Mouse (Mus musculus): ENCODE results near the gene Mrpl48. TPM values are rescaled to one million over a fixed set of nuclear protein-coding genes. Genes with fewer than 3 reads are reported as not detected.
A peak's percentile ranks its signal among the peaks of the same experiment; 100 is the strongest.

Mrpl48 gene
- polyA plus RNA-seq, 1 experiment from 2014 or later = 81.5 TPM

DNA sequence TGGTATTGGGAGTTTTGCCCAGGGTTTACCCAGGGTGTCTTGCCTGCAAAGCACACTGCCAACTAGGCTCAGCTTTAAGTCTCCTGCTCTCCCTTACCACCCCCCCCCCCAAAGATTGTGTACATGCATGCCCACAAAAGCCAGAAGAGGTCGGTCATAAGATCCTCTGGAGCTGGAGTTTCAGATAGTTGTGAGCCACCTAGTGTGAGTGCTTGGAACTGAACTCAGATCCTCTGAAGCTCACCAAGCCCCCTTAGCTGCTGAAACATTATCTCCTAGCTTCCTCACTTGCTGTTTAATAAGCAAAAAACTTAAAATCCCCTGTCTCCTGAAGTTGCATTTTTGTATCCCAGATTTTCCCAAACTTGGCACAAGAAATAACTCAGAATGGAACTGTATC lies 29.6 kb upstream of the Mrpl48 start:
- Histone ChIP-seq H3K27ac (ENCODE audit: low read length) (no peak overlapping the region), H3K4me2 (replicated peaks; ENCODE audit: low read depth, low read length) (no peak overlapping the region), H3K27me3 (ENCODE audit: insufficient read depth, low read length) (no peaks in the 10 kb centered on the region), H3K4me1 (ENCODE audit: insufficient read depth, low read length) (no peaks in the 10 kb centered on the region), H3K36me3 (ENCODE audit: insufficient read depth, low read length) (peaks cover 12% of the 10 kb centered on the region), H3K9ac (replicated peaks; ENCODE audit: low read length) (no peak overlapping the region), H3K4me3 (ENCODE audit: low read length) (no peak overlapping the region), H3K9me3 (ENCODE audit: low read length) (no peaks in the 10 kb centered on the region)
- 0% methylated on average over 1 of the region's 1 CpGs for WGBS
- ATAC-seq (ENCODE audit: low FRiP score, low TSS enrichment) = no peak

DNA sequence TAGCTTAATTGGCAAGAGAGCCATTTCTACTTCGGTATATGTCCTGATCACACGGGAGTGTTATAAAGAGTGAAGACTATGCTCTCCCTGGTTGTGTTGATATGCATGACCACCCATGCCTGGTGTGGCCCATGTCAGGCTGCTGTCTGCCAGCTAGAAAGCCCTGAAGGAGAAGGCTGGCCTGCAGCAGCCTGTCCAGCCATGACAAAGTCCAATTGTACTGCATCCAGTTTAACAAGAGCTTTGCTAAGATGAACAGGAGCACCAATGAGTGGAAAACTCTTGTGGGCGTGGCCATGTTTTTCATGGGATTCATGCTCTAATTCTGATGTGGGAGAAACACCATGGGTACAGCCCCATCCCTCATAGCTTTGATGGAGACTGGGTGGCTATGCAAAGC lies 16.4 kb upstream of the Mrpl48 start:
- no peaks in the 10 kb centered on the region for H3K9me3 ChIP-seq (ENCODE audit: low read length)

DNA sequence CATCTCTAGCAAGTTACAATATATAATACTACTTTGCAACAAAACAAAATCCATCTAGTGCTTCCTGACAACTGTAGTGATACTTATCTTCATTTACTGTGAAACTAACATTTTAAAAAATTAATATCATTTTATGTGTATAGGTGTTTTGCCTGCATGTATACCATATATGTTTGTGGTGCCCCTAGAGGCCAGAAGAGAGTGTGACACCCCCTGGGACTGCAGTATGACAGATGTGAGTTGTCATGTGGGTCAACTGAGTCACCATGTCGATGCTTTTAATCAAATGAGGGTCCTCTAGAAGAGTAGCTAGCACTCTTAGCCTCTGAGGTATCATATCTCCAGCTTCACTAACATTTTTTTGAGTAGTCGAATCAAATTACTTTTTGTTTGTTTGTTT lies 14.2 kb upstream of the Mrpl48 start:
- no peak overlapping the region for H3K4me2 ChIP-seq (replicated peaks; ENCODE audit: low read depth, low read length)
- ATAC-seq (ENCODE audit: low FRiP score, low TSS enrichment) = no peak
- no peak overlapping the region for H3K4me3 ChIP-seq (ENCODE audit: low read length)
- no peaks in the 10 kb centered on the region for H3K36me3 ChIP-seq (ENCODE audit: insufficient read depth, low read length)
- H3K27me3 ChIP-seq (ENCODE audit: insufficient read depth, low read length) = no peaks in the 10 kb centered on the region
- WGBS = 81% methylated on average over 2 of the region's 2 CpGs
- H3K4me1 ChIP-seq (ENCODE audit: insufficient read depth, low read length) = peaks cover 8% of the 10 kb centered on the region; the same call in 1 of the 2 replicates
- H3K9ac ChIP-seq (replicated peaks; ENCODE audit: low read length) = no peak overlapping the region
- no peak overlapping the region for H3K27ac ChIP-seq (ENCODE audit: low read length)
- H3K9me3 ChIP-seq (ENCODE audit: low read length) = no peaks in the 10 kb centered on the region

More for the DNA sequence above, 16.4 kb upstream of the Mrpl48 start:
- Histone ChIP-seq H3K4me3 (ENCODE audit: low read length) (no peak overlapping the region), H3K4me2 (replicated peaks; ENCODE audit: low read depth, low read length) (no peak overlapping the region), H3K27me3 (ENCODE audit: insufficient read depth, low read length) (no peaks in the 10 kb centered on the region), H3K4me1 (ENCODE audit: insufficient read depth, low read length) (peaks cover 8% of the 10 kb centered on the region; the same call in 1 of the 2 replicates), H3K36me3 (ENCODE audit: insufficient read depth, low read length) (no peaks in the 10 kb centered on the region), H3K9ac (replicated peaks; ENCODE audit: low read length) (no peak overlapping the region), H3K27ac (ENCODE audit: low read length) (no peak overlapping the region)
- WGBS = 44% methylated on average over 3 of the region's 3 CpGs
- ATAC-seq (ENCODE audit: low FRiP score, low TSS enrichment) = peak; percentile 87

DNA sequence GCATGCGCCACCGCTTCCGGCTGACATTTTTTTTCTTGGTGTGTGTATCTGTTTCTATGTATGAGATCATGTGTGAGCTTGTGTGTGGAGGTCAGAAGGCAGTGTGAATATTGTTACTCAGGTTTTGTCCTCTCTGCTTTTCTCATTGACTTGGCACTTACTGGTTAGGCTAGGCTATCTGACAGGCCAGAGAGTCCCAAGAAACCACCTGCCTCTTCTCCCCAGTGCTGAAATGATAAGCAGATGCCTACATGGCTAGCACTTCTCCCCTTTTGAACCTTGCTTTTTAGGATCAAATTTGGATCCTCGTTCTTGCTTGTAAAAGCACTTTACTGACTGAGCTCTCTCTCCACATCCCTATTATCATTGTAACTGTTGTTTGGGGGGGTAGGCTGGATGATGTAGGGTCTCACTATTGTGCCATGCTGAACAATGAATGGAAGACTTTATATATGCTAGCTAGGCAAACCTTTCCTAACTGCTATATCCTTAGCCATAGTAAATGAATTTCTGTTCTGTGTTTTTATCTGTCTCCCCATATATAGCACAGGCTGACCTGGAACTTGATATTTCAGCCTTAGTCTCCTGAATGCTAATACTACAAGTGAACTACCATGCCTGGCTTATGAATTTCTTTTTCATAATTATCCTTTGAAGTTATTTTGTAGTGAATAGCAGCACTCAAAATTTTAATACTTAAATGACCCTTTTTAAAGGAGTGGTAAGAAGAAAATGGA lies 8.2 kb upstream of the Mrpl48 start:
- Histone ChIP-seq H3K27me3 (ENCODE audit: insufficient read depth, low read length) (no peaks in the 10 kb centered on the region), H3K9me3 (ENCODE audit: low read length) (no peaks in the 10 kb centered on the region), H3K4me3 (ENCODE audit: low read length) (no peak overlapping the region), H3K4me1 (ENCODE audit: insufficient read depth, low read length) (no peaks in the 10 kb centered on the region), H3K36me3 (ENCODE audit: insufficient read depth, low read length) (no peaks in the 10 kb centered on the region), H3K9ac (replicated peaks; ENCODE audit: low read length) (no peak overlapping the region), H3K27ac (ENCODE audit: low read length) (no peak overlapping the region), H3K4me2 (replicated peaks; ENCODE audit: low read depth, low read length) (no peak overlapping the region)
- WGBS = 88% methylated on average over 4 of the region's 4 CpGs
- ATAC-seq (ENCODE audit: low FRiP score, low TSS enrichment) = no peak

DNA sequence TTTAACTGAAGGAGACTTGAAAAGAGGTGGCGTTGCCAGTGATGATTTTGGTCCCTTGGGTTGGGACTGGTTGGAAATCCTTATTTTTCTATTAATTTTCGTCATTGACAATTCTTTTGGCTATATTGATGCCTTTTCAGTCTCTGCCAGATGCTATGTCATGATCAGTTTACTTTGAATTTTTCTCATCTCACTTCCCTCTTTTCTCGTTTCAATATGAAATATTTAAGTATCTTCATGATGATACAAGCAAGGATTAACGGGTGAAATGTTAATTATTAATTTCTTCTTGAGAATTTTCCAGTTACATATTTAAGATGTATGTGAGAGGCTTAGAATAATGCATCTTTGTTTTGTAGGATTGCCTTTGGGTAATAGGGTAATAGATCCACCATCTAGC lies 809 bp upstream of the Mrpl48 start:
- Histone ChIP-seq H3K27ac (ENCODE audit: low read length) (peak overlapping the region; percentile 98), H3K9me3 (ENCODE audit: low read length) (no peaks in the 10 kb centered on the region), H3K4me1 (ENCODE audit: insufficient read depth, low read length) (peaks cover 13% of the 10 kb centered on the region), H3K4me3 (ENCODE audit: low read length) (peak overlapping the region; percentile 100), H3K9ac (replicated peaks; ENCODE audit: low read length) (peak overlapping the region; percentile 98), H3K27me3 (ENCODE audit: insufficient read depth, low read length) (no peaks in the 10 kb centered on the region), H3K36me3 (ENCODE audit: insufficient read depth, low read length) (no peaks in the 10 kb centered on the region), H3K4me2 (replicated peaks; ENCODE audit: low read depth, low read length) (peak overlapping the region; percentile 67)
- 14% methylated on average over 4 of the region's 4 CpGs for WGBS
- ATAC-seq (ENCODE audit: low FRiP score, low TSS enrichment) = no peak

DNA sequence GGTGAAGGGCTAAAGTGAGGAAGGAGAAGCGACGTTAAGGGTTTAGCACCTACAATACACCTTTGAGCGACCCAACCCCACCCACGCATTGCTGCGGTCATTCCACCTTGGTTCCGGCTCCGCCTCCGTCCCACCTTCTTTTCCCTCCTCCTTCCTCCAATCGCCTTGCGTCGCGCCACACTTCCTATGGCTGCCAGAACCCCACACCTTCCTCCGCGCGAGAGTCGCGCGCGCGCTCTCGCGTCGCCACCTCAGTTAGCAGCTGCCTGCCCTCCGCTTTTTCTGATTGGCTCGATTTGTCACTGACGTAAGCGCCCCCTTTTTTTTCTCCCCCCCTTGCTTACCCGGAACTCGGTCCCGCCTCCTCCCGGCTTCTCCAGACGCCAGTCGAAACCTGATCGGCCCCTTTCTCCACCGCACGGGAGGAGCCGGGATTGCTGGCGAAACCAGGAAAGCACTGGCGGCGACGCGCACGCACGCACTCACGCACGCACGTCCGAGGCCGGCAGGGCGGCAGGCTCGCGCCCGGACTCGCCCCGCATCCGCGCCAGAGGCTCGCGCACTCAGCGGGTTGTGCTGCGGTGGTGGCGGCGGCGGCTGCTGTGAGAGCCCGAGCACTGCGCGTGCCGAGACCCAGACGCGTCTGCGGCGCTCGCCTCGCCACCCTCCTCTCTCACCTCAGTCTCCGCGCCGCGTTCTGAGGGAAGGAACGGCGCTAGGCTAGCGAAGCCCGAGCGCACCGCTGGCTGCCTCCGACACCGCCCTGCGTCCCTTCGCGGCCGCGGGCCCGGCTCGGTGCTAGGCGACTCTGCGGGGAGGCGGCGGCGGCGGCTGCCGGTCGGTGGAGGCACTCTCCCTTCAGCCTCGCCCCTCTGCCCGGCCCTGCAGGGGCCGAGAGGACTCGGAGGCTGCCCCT lies 629 bp downstream of the Mrpl48 start, which contains the start of gene Rab6a:
TSS of gene Rab6a (plus strand) at position 197 of the 916 bp plus-strand sequence.
- under 1% methylated on average over 104 of the region's 105 CpGs for WGBS
- Histone ChIP-seq H3K9me3 (ENCODE audit: low read length) (no peaks in the 10 kb centered on the region), H3K4me1 (ENCODE audit: insufficient read depth, low read length) (peaks cover 13% of the 10 kb centered on the region), H3K27me3 (ENCODE audit: insufficient read depth, low read length) (no peaks in the 10 kb centered on the region), H3K4me2 (replicated peaks; ENCODE audit: low read depth, low read length) (peak within 1 kb of the TSS; percentile 81), H3K27ac (ENCODE audit: low read length) (peak within 1 kb of the TSS; percentile 98), H3K9ac (replicated peaks; ENCODE audit: low read length) (peak within 1 kb of the TSS; percentile 98), H3K4me3 (ENCODE audit: low read length) (peak within 1 kb of the TSS; percentile 100), H3K36me3 (ENCODE audit: insufficient read depth, low read length) (no peaks in the 10 kb centered on the region)
- ATAC-seq (ENCODE audit: low FRiP score, low TSS enrichment) = peak; percentile 97

DNA sequence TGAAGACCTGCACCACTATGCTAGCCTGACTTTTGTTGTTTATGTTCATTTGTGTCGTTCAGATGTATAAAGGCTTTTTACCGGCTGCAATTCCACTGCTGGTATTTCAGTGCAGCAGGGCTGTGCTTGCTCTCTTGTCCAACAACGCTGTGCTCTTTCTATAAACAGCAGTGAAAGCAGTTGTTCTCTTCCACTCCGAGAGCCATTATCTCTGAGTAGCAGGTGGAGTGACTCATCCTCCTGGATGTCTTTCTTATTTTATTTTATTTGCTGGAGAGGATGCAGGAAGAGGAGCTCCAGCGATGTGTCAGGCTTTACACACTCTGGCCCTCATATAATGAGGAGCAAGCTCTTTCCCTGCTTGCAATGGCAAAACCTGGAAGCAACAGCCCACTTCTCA lies 7.9 kb downstream of the Mrpl48 start:
- Histone ChIP-seq H3K4me3 (ENCODE audit: low read length) (no peak overlapping the region), H3K4me2 (replicated peaks; ENCODE audit: low read depth, low read length) (no peak overlapping the region), H3K9me3 (ENCODE audit: low read length) (peaks cover 3% of the 10 kb centered on the region; the same call in 1 of the 2 replicates), H3K36me3 (ENCODE audit: insufficient read depth, low read length) (no peaks in the 10 kb centered on the region), H3K27me3 (ENCODE audit: insufficient read depth, low read length) (no peaks in the 10 kb centered on the region), H3K27ac (ENCODE audit: low read length) (no peak overlapping the region), H3K4me1 (ENCODE audit: insufficient read depth, low read length) (no peaks in the 10 kb centered on the region), H3K9ac (replicated peaks; ENCODE audit: low read length) (no peak overlapping the region)
- WGBS = 76% methylated on average over 5 of the region's 5 CpGs
- ATAC-seq (ENCODE audit: low FRiP score, low TSS enrichment) = no peak

DNA sequence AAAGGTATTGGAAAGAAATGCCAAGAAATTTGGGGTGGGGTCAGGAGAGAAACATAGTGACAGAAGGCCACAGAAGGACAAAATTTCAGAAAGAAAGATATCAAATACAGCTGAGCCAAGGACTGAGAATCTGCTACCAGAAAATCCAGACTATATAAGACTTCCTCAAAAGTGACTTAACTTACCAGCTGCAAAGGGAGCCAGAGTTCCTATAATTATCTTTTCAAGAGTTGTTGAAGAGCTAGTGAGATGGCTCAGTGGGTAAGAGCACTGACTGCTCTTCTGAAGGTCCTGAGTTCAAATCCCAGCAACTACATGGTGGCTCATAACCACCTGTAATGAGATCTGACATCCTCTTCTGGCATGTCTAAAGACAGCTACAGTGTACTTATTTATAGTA lies 14.8 kb downstream of the Mrpl48 start:
- ATAC-seq (ENCODE audit: low FRiP score, low TSS enrichment) = no peak
- no peak overlapping the region for H3K27ac ChIP-seq (ENCODE audit: low read length)
- no peaks in the 10 kb centered on the region for H3K27me3 ChIP-seq (ENCODE audit: insufficient read depth, low read length)
- H3K4me2 ChIP-seq (replicated peaks; ENCODE audit: low read depth, low read length) = no peak overlapping the region
- H3K4me3 ChIP-seq (ENCODE audit: low read length) = no peak overlapping the region
- H3K9ac ChIP-seq (replicated peaks; ENCODE audit: low read length) = no peak overlapping the region
- no peaks in the 10 kb centered on the region for H3K36me3 ChIP-seq (ENCODE audit: insufficient read depth, low read length)
- H3K4me1 ChIP-seq (ENCODE audit: insufficient read depth, low read length) = 0 out of 2 replicates have a peak, but pooled peaks cover 3% of the 10 kb centered on the region
- no peaks in the 10 kb centered on the region for H3K9me3 ChIP-seq (ENCODE audit: low read length)

DNA sequence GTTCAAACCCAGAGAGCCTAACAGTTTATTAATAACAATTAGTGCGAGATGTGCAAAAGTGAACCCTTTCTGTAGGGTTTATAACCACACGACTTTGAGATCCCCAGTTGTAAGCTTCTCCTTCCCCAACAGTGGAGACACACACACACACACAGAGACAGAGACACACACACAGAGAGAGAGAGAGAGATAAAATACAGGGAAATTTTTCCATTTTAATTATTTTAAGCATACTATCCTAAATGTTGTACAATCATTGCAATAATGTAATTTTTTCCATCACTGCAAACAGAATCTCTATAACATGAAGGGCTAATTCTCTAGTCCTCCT lies 16.6 kb downstream of the Mrpl48 start:
- H3K27me3 ChIP-seq (ENCODE audit: insufficient read depth, low read length) = no peaks in the 10 kb centered on the region
- peak overlapping the region; percentile 95; the same call in 1 of the 2 replicates for H3K27ac ChIP-seq (ENCODE audit: low read length)
- no peaks in the 10 kb centered on the region for H3K36me3 ChIP-seq (ENCODE audit: insufficient read depth, low read length)
- H3K4me3 ChIP-seq (ENCODE audit: low read length) = peak overlapping the region; percentile 67
- peak overlapping the region; percentile 65 for H3K4me2 ChIP-seq (replicated peaks; ENCODE audit: low read depth, low read length)
- no peak for ATAC-seq (ENCODE audit: low FRiP score, low TSS enrichment)
- no peaks in the 10 kb centered on the region for H3K9me3 ChIP-seq (ENCODE audit: low read length)
- 8% methylated on average over 2 of the region's 2 CpGs for WGBS
- peak overlapping the region; percentile 75; the same call in 1 of the 2 replicates for H3K9ac ChIP-seq (replicated peaks; ENCODE audit: low read length)
- 0 out of 2 replicates have a peak, but pooled peaks cover 3% of the 10 kb centered on the region for H3K4me1 ChIP-seq (ENCODE audit: insufficient read depth, low read length)
